Mouse (Mus musculus): ENCODE results near the gene Atrnl1.
"Not testable (repeated sequence)": the region's sequence is repeated elsewhere in the genome, so short reads cannot be mapped to it uniquely, and the experiment has no call there.

The Atrnl1 gene

DNA sequence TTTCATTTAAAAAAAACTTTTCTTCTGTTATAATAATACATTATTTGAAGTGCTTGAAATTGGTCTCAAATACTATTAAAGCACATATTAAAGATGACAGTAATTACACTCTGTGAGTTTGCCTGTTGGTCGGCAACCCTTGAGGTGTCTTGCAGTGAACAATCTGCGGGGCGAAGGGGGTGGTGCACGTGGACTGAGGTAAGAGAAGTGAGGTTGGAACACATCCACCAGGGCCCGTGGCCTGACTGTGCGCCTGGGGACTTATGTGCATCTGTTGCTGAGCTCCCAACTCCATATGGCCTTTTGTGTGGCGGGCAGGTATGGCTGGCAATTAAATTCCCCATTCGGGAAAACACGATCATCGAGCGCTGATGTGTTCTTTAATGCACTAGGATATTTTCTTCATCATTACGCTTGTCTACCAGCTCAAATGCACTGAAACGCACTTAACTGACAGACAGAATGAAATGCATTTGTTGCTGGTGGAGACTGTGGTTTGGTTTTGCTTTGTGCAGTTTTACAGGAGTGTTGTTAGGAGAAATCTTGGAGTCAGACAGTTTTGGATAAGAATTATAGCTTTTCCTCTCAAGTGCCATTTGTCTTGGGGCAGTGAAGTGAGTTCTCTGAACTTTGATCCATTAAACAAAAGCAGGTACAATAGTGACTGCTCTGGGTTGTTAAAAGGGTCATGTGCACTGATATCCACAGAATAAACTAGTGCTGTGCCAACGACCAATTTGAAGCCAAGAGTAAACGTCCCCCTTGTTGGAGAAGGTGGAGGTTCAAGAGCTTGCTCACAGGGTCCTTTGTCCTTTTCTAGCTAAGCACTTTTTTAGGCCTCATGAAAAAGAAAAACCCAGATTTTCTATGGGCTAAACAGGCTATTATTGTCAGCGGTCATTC is 351.2 kb downstream of the Atrnl1 start:
- DNase-seq (ENCODE audit: low read depth, low spot score), result no peak

DNA sequence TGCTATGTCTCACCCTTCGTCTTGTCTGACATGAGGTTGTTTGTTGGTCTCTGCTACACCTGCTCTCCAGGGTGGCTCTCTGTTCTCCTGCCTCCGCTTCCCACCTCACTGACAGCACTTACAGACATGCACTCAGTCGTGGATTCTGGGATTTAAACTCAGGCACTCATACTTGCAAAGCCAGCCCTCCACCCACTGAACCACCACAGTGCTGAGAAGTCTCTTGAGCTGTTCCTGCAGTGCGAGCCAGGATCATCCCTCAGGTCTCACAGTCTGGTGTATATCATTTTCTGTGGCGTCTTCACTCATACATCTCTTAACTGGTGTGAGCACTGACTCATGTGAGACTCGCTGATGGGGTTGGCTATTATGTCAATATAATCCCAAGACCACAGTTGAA is 353.0 kb downstream of the Atrnl1 start:
- no peak for DNase-seq (ENCODE audit: low read depth, low spot score)

GRCm38 (mm10) chr19:57969766-57970165 is 358.9 kb downstream of the Atrnl1 start:
- peak; percentile 88 for DNase-seq (ENCODE audit: low read depth, low spot score)

GRCm38 (mm10) chr19:57970342-57970895 is 359.6 kb downstream of the Atrnl1 start:
- no peak for DNase-seq (ENCODE audit: low read depth, low spot score)

- DNase-seq (ENCODE audit: low read depth, low spot score), result no peak
Observed at GRCm38 (mm10) chr19:57975201-57975600, 364.4 kb downstream of the Atrnl1 start.

- DNase-seq (ENCODE audit: low read depth, low spot score), result no peak
Observed at GRCm38 (mm10) chr19:57985918-57986900, 375.4 kb downstream of the Atrnl1 start.

DNA sequence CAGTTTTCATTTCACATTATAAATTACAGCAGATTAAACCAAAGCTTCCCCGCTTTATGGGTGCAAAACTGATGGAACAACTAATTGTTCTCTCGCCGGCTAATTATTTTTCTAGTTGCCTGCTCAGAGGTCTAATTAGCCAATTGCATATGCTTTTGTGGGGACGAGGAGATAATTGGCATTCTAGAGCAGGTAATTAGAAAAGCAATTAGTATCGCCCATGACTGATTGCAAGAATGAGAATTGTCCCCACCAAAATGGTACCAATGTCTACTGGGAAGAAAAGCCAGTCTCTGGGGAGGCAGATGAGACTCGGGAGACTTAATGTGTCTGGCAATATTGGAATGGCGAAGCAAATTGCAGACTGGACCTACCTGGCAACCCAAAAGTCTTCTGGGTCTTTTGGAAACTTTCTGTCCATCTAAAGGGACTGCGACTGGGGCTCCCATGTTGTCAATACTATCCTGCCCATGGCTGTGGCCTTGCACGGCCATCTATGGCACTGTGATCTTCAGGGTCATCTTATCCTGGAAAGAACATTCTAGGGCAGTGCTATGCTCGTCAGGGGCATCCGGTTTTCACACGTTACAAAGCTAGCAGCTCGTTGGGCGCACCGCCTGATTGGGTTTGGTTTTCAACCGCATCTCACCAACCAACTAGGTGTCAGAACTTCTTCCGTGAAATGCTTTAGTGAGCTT is 377.0 kb downstream of the Atrnl1 start:
- DNase-seq (ENCODE audit: low read depth, low spot score), result no peak

DNA sequence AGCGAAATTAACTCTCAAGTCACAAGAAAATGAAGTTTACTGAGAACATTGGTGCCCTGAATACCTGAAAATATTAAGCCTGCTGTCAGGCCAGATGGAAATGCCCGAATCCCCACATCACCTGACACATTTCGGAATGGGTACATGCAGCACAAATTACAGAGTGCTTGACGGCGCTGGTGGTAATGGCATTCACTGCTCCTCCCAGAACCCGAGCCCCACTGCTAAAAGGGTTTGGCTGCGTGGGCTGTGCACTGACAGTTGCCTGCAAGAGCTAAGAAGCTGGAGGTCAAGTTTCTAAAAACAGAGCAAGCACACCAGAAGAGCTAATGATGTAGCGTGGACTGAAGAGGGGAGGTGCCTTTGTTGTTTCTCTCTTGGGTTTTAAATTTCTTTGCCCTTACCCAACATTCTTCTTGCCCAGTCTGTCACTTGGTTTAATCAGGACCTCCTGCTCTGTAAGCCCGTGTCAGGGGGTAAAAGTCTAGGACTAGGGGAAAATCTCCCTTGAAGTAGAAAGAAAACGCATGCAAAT is 377.8 kb downstream of the Atrnl1 start:
- DNase-seq (ENCODE audit: low read depth, low spot score), result no peak

DNA sequence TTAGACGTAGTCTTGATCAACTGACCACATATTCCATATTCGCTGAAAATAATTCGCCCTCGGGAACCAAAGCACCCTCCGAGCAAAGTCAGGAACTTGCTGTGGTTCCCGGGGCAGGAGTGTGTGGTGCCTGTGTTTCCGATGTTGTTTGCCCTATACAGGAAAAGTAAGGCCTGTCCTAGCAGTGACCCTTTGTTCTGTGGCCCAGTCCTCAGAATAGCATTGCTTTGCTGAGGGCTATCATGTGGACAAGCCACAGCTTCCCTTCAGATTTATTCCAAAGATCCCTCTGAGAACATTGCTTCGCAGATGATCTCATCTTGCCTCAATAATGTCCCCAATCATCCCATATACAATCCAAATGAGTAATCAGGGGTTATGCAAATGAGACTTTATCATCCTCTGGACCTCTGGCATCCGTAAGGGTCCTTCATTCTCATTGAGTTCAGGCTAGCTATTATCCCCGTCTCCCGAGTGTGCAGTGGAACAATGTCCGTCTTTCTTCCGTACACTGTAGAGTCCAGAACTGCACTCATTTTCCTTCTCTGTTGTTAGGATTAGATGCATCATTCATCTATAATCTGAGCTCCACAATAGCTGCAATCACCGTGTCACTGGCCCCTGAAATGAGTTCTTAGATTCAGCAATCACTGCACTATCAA is 380.4 kb downstream of the Atrnl1 start:
- no peak for DNase-seq (ENCODE audit: low read depth, low spot score)

- DNase-seq (ENCODE audit: low read depth, low spot score), result not testable (repeated sequence)
Observed at GRCm38 (mm10) chr19:57994174-57994833, 383.5 kb downstream of the Atrnl1 start.

- DNase-seq (ENCODE audit: low read depth, low spot score), result no peak
Observed at GRCm38 (mm10) chr19:57995015-57995414, 384.2 kb downstream of the Atrnl1 start.

GRCm38 (mm10) chr19:57997961-57998360 is 387.1 kb downstream of the Atrnl1 start:
- no peak for DNase-seq (ENCODE audit: low read depth, low spot score)

DNA sequence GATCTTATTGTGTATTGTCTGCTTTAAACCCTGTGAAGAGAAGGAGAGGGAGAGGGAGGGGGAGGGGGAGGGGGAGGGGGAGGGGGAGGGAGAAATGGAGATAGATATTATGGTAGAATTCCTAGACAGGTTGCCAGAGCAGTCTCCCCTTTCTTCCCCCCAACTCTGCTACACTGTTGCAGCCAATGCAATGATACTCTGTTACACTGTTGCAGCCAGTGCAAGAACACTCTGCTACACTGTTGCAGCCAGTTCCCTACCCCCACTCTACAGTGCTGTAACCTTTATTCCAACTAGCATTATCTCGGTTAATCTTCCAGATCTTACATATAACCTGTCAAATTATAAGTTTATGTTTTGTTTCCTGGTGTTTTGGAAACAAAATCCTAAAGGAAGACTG is 400.8 kb downstream of the Atrnl1 start:
- no peak for DNase-seq (ENCODE audit: low read depth, low spot score)

DNA sequence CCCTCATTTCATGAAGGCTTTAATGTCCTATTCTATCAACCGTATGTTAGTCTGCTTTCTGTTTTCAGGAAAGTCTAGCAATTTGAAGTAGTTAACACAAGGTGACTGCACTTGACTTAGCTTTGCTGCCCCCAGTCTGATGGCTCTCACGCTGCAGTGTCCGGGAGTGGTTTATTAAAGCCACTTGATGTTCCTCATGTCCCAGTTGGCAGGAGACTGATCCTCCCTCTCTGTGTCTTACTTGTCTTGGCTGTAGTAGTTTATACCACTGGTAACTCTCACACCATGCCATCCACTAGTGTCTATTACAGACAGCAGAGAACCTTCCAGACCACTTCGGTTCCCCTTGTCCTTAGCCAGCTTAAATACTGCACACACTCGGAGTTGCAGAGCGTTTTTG is 404.9 kb downstream of the Atrnl1 start:
- no peak for DNase-seq (ENCODE audit: low read depth, low spot score)

DNA sequence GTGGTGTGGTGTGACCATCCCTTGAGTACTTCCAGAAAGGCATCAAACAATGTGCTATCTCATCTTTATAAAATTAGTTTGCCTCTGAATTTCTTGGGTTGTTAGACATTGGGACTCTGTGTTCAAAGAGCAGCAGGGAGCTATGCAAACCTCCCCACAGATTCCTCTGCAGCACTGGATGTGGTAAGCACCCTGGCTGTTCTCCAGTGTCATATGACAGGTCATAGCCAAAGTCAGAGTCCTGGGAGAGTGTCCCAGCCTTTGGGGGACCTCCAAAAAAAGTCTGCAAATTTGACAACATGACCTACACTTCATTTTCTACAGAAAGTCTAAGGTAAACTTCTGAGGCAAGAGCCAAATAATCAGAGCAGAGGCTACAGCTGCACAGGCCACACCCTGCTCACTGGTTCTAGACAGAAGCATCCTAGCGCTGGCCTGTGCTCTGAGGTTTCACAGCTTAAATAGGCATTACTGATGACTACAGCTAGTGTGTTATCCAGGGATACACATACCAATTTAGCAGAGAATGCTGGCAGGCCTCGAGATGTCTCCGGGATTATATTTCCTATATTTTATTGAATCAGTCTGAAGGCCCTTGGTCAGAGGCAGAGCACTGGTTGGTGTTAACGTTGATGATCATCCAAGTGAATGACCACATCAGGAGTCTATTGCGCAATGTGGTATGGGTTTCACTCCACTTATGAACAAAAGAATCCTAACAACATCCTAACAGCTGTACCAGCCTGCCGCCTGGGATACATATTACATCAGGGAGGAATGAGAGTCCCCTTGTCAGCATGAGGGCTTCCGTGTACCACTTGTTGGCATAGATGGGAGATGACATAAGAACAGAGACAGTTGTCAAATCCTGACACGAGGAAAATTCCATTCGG is 406.0 kb downstream of the Atrnl1 start:
- no peak for DNase-seq (ENCODE audit: low read depth, low spot score)

GRCm38 (mm10) chr19:58017468-58017867 is 406.6 kb downstream of the Atrnl1 start:
- DNase-seq (ENCODE audit: low read depth, low spot score), result no peak

DNA sequence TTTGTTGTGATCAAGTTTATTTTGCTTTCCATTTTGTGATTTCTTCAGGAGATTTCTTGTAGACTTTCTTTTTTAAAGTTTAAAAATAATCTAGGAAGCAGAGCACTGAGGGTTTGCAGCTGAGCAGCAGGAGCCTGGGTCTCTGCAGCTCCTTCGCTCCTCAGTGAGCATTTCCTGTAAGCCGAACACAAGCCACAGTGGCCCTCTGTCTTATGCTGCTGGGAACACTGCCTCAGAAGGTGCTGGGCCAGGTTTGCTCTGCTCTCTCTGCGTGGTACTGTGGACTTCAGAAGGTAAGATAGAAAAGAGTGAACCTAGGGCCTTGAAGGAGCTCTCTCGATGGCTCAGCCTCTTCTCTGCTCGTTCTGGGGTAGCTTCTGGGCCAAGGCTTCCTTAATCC is 407.9 kb downstream of the Atrnl1 start:
- DNase-seq (ENCODE audit: low read depth, low spot score), result no peak

DNA sequence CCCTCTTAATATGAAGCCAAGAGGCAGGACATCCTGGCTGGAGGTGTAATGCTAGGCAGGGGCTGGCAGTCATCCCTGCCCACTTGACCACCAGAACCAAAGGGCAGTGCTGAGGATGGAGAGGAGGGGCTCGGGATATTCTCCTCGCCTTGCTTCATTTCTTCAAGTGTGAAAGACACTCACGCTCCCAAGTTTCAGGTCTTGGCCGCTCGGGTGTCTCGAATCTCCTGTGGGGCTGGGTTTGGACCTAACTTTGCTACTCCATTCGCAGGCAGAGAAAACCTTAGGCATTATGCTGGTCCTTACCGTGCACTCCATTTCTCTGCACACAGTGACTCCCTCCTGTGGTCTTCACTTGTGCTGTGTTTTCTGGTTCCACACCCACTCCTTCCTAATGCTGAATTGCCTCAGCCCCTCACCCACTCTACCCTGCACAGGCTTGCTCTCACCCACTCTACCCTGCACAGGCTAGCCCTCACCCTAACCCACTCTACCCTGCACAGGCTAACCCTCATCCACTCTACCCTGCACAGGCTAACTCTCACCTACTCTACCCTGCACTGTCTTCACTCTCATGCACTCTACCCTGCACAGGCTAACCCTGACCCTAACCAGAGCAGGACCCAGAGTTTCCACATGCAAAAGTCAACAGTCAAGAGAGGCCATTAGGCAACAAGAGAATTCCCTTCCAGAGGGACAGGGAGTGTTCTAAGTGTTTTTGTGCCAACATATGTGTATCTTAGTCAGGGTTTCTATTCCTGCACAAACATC is 410.9 kb downstream of the Atrnl1 start:
- DNase-seq (ENCODE audit: low read depth, low spot score), result no peak

Data from telencephalon, adult 2 months (tissue).